Mouse (Mus musculus): ENCODE results near the gene Dyrk3. TPM values are rescaled to one million over a fixed set of nuclear protein-coding genes. Genes with fewer than 3 reads are reported as not detected.

Dyrk3 gene
- polyA plus RNA-seq, 1 experiment from 2014 or later, result 19.4 TPM

DNA sequence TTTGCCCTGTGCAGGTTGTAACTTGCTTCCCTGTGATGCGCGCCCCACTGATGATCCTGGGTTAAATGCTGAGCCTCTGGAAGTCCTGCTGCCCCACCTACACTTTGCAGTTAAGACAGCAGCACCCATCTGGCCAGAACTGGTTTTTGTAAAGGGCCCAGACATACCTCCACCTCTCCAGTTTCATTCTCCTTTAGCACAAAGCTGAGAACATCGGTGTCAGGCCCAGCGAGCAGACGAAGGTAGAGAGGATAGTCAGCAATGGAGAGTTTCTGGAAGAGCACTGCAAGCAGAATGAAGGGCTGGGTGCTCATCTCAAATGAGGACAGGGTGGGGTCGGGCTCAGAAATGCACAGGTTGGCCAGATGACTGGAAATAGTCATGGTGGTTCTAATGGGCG, 42.2 kb upstream of the Dyrk3 start:
- Histone ChIP-seq H3K4me3 (ENCODE audit: low read depth, low read length) (no peak overlapping the region), H3K27me3 (replicated peaks; ENCODE audit: control insufficient read depth, insufficient read depth, low read length) (no peaks in the 10 kb centered on the region), H3K9me3 (replicated peaks; ENCODE audit: control insufficient read depth, low read length) (no peaks in the 10 kb centered on the region), H3K27ac (ENCODE audit: low read depth, low read length) (no peak overlapping the region), H3K36me3 (ENCODE audit: control insufficient read depth, insufficient read depth, low read length) (peaks cover 48% of the 10 kb centered on the region), H3K9ac (ENCODE audit: low read length) (no peak overlapping the region), H3K4me2 (ENCODE audit: low read length) (no peak overlapping the region), H3K4me1 (ENCODE audit: control insufficient read depth, insufficient read depth, low read length) (no peaks in the 10 kb centered on the region)
- 98% methylated on average over 7 of the region's 7 CpGs for WGBS
- DNase-seq (ENCODE audit: low spot score) (no peak), ATAC-seq (no peak)

DNA sequence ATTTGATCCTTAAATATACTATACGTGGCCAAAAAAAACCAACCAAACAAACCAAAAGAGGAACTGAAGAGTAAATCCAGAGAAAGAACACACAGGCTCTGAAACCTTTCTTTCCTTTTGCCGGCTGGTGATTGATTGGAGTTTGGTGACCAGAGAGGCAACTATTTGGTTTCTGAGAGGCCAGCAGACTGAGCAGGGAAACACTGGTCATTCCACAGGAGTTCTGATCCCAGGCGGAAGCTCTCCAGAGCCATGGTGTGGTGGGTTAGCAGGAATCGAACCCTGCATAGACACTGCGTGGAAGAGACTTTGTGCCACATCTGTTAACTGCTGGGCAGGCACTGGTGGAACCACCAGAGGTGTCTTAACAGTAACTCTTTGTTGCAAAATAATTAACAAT, 39.9 kb upstream of the Dyrk3 start:
- peaks cover 69% of the 10 kb centered on the region for H3K36me3 ChIP-seq (ENCODE audit: control insufficient read depth, insufficient read depth, low read length)
- no peaks in the 10 kb centered on the region for H3K27me3 ChIP-seq (replicated peaks; ENCODE audit: control insufficient read depth, insufficient read depth, low read length)
- H3K9ac ChIP-seq (ENCODE audit: low read length), result no peak overlapping the region
- DNase-seq (ENCODE audit: low spot score) (no peak), ATAC-seq (no peak)
- H3K27ac ChIP-seq (ENCODE audit: low read depth, low read length), result no peak overlapping the region
- H3K9me3 ChIP-seq (replicated peaks; ENCODE audit: control insufficient read depth, low read length), result no peaks in the 10 kb centered on the region
- no peaks in the 10 kb centered on the region for H3K4me1 ChIP-seq (ENCODE audit: control insufficient read depth, insufficient read depth, low read length)
- H3K4me3 ChIP-seq (ENCODE audit: low read depth, low read length), result no peak overlapping the region
- 86% methylated on average over 5 of the region's 5 CpGs for WGBS
- H3K4me2 ChIP-seq (ENCODE audit: low read length), result no peak overlapping the region

DNA sequence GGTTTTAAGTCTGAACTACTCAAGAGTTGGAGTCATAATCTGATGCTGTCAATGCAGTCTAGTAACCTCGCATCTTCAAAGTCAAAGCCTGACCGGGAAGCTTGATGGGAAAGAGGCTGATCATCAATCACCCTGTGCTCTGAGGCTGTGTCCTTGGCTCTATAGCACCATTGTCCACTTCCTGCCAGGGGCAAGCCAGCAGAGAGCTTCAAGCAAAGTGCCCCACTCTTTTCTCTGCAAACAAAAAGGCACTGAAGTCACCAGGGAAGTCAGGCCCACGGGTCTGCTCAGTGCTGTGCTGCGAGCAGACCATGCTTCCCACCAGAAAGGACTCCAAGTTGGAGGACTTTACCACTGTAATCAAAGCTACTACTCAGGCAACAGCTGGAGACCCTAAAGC, 39.1 kb upstream of the Dyrk3 start:
- H3K4me1 ChIP-seq (ENCODE audit: control insufficient read depth, insufficient read depth, low read length), result no peaks in the 10 kb centered on the region
- 88% methylated on average over 4 of the region's 4 CpGs for WGBS
- H3K9ac ChIP-seq (ENCODE audit: low read length), result no peak overlapping the region
- H3K4me2 ChIP-seq (ENCODE audit: low read length), result no peak overlapping the region
- ATAC-seq (no peak), DNase-seq (ENCODE audit: low spot score) (no peak)
- no peak overlapping the region for H3K27ac ChIP-seq (ENCODE audit: low read depth, low read length)
- H3K27me3 ChIP-seq (replicated peaks; ENCODE audit: control insufficient read depth, insufficient read depth, low read length), result no peaks in the 10 kb centered on the region
- no peaks in the 10 kb centered on the region for H3K9me3 ChIP-seq (replicated peaks; ENCODE audit: control insufficient read depth, low read length)
- H3K4me3 ChIP-seq (ENCODE audit: low read depth, low read length), result no peak overlapping the region
- H3K36me3 ChIP-seq (ENCODE audit: control insufficient read depth, insufficient read depth, low read length), result peaks cover 77% of the 10 kb centered on the region

DNA sequence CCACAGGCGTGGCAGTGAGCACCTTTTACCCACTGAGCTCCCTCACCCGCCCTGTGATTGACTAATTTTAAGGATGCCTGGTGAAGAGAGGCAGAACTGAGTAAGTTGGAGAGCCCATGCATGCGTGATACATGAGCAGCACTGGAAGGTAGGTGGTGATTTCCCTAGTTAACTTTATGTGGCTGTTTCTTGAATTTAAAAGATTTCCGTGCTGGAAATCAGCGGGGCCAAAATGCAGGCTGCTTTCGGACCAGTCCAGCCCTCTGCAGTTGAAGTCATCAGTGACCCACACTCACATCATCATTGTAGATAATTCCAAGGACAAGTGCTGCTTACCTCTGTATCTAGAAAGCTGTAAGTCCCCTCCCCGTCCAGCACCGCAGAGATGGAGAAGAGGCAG, 37.7 kb upstream of the Dyrk3 start:
- H3K27me3 ChIP-seq (replicated peaks; ENCODE audit: control insufficient read depth, insufficient read depth, low read length), result no peaks in the 10 kb centered on the region
- H3K9me3 ChIP-seq (replicated peaks; ENCODE audit: control insufficient read depth, low read length), result no peaks in the 10 kb centered on the region
- H3K36me3 ChIP-seq (ENCODE audit: control insufficient read depth, insufficient read depth, low read length), result peaks cover 88% of the 10 kb centered on the region
- no peaks in the 10 kb centered on the region for H3K4me1 ChIP-seq (ENCODE audit: control insufficient read depth, insufficient read depth, low read length)
- WGBS, result 94% methylated on average over 8 of the region's 8 CpGs
- ATAC-seq, result no peak
- no peak for DNase-seq (ENCODE audit: low spot score)
- H3K9ac ChIP-seq (ENCODE audit: low read length), result no peak overlapping the region
- H3K27ac ChIP-seq (ENCODE audit: low read depth, low read length), result no peak overlapping the region
- no peak overlapping the region for H3K4me3 ChIP-seq (ENCODE audit: low read depth, low read length)
- no peak overlapping the region for H3K4me2 ChIP-seq (ENCODE audit: low read length)

DNA sequence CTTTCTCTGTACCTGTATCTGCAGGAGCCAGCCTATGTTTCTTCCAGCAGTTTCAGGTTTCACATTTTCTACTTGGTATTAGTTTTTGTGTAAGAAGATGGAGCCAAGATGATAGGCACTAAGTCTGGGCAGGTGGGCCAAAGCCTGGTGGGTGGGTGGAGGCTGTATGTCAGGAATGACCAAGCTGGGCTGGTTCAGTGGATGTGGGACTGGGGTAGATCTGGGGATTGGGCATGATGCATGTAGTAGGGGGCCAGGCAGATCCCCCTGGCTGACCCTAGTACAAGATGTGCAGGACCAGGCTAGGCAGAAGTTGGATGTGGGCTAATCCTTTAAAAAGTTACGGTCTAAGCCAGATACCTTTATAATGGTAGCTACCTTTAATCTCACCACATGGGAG, 37.0 kb upstream of the Dyrk3 start:
- Histone ChIP-seq H3K9me3 (replicated peaks; ENCODE audit: control insufficient read depth, low read length) (no peaks in the 10 kb centered on the region), H3K27ac (ENCODE audit: low read depth, low read length) (no peak overlapping the region), H3K4me2 (ENCODE audit: low read length) (no peak overlapping the region), H3K36me3 (ENCODE audit: control insufficient read depth, insufficient read depth, low read length) (peaks cover 89% of the 10 kb centered on the region), H3K4me1 (ENCODE audit: control insufficient read depth, insufficient read depth, low read length) (no peaks in the 10 kb centered on the region), H3K9ac (ENCODE audit: low read length) (no peak overlapping the region), H3K27me3 (replicated peaks; ENCODE audit: control insufficient read depth, insufficient read depth, low read length) (no peaks in the 10 kb centered on the region), H3K4me3 (ENCODE audit: low read depth, low read length) (no peak overlapping the region)
- no peak for ATAC-seq
- WGBS, result 92% methylated on average over 1 of the region's 1 CpGs
- DNase-seq (ENCODE audit: low spot score), result no peak

DNA sequence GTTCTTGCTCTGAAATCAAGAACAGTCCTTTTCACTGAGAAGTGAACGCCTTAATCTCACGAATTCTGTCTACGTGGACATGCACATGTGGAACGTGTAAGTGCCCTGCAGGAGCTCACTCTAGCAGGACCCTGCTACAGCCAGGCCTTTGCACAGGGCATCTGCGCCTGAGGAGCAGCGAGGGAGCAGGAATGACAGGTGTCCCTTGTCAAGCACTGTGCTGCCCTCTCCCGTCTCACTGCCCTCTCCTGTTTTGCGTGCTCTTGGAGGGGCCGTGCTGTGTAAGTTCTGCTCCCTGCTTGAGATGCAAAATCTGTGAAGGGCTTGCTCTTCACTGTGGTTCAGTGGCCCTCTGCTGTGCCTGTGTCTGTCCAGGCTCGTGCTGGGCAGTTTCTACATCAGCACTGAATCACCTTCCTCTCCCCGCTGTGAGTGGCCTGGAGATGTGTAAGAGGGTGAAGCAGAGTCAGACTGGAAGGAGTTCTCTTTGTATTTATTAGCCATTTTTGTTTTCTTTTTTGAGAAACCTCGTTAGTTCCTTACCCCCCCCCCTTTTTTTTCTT, 36.2 kb upstream of the Dyrk3 start:
- no peak overlapping the region for H3K9ac ChIP-seq (ENCODE audit: low read length)
- H3K27ac ChIP-seq (ENCODE audit: low read depth, low read length), result no peak overlapping the region
- ATAC-seq (no peak), DNase-seq (ENCODE audit: low spot score) (no peak)
- H3K36me3 ChIP-seq (ENCODE audit: control insufficient read depth, insufficient read depth, low read length), result peaks cover 91% of the 10 kb centered on the region
- H3K4me3 ChIP-seq (ENCODE audit: low read depth, low read length), result no peak overlapping the region
- WGBS, result 87% methylated on average over 12 of the region's 12 CpGs
- no peak overlapping the region for H3K4me2 ChIP-seq (ENCODE audit: low read length)
- no peaks in the 10 kb centered on the region for H3K4me1 ChIP-seq (ENCODE audit: control insufficient read depth, insufficient read depth, low read length)
- H3K27me3 ChIP-seq (replicated peaks; ENCODE audit: control insufficient read depth, insufficient read depth, low read length), result no peaks in the 10 kb centered on the region
- H3K9me3 ChIP-seq (replicated peaks; ENCODE audit: control insufficient read depth, low read length), result no peaks in the 10 kb centered on the region

DNA sequence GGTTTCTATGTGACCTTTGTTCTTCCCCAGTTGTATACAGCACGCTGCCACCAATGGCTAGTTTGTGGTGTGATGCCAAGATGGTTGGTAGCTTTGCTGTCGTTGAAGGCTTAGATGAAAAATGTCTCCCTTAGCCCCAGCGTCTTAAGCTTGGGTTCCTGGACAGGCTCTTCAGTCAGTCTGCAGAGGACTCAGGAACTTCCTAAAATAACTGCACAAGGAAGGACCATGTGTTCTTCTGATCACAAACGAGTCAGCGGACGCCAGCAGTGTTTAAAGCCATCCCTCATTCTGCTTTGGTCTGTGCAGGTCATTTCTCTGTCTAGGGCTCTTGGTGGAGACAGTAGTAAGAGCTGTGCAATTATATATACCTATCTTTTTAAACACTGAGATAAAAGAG, 35.7 kb upstream of the Dyrk3 start:
- DNase-seq (ENCODE audit: low spot score) (no peak), ATAC-seq (no peak)
- H3K27me3 ChIP-seq (replicated peaks; ENCODE audit: control insufficient read depth, insufficient read depth, low read length), result no peaks in the 10 kb centered on the region
- no peak overlapping the region for H3K9ac ChIP-seq (ENCODE audit: low read length)
- peaks cover 96% of the 10 kb centered on the region for H3K36me3 ChIP-seq (ENCODE audit: control insufficient read depth, insufficient read depth, low read length)
- H3K4me2 ChIP-seq (ENCODE audit: low read length), result no peak overlapping the region
- no peaks in the 10 kb centered on the region for H3K9me3 ChIP-seq (replicated peaks; ENCODE audit: control insufficient read depth, low read length)
- 88% methylated on average over 6 of the region's 6 CpGs for WGBS
- no peaks in the 10 kb centered on the region for H3K4me1 ChIP-seq (ENCODE audit: control insufficient read depth, insufficient read depth, low read length)
- no peak overlapping the region for H3K4me3 ChIP-seq (ENCODE audit: low read depth, low read length)
- H3K27ac ChIP-seq (ENCODE audit: low read depth, low read length), result no peak overlapping the region

DNA sequence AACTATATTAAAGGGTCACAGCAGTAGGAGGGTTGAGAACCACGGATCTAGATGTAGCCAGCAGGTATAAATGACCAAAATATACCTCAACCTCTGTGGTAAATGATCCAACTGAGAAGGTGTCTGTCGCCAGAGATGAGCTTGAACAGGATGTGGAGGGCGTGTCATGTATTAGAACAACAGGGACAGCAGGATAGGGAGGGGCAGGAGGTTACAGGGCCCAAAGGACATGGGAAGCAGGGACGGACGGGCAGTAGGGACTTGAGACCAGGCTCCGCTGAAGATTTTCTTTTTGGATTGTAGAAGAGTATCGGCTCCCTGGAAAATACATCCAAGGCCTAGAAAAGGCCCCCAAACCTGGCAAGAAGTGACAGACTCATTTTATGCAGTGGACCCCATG, 34.9 kb upstream of the Dyrk3 start:
- Histone ChIP-seq H3K4me1 (ENCODE audit: control insufficient read depth, insufficient read depth, low read length) (no peaks in the 10 kb centered on the region), H3K36me3 (ENCODE audit: control insufficient read depth, insufficient read depth, low read length) (peaks cover 98% of the 10 kb centered on the region), H3K27ac (ENCODE audit: low read depth, low read length) (no peak overlapping the region), H3K9me3 (replicated peaks; ENCODE audit: control insufficient read depth, low read length) (no peaks in the 10 kb centered on the region), H3K4me2 (ENCODE audit: low read length) (no peak overlapping the region), H3K4me3 (ENCODE audit: low read depth, low read length) (no peak overlapping the region), H3K27me3 (replicated peaks; ENCODE audit: control insufficient read depth, insufficient read depth, low read length) (no peaks in the 10 kb centered on the region), H3K9ac (ENCODE audit: low read length) (no peak overlapping the region)
- DNase-seq (ENCODE audit: low spot score), result no peak
- ATAC-seq, result no peak
- WGBS, result 91% methylated on average over 7 of the region's 7 CpGs

DNA sequence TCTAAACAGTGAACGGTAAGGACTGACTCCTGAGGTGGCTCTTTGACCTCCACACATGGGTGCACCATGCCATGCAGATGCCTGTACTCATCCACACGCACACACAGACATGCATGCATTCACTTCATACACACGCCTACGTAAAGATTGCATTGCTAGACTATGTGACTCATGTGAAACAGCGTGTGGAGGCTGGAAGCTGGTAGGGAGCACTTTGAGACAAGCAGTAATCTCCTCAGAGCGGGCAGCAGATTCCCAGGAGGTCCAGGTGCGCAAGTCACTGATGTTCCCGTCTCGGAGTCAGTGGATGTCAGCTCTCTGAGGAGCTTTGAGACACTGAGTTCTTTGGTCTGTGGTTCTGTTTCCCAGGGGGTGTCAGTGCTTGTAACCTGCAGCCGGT, 29.5 kb upstream of the Dyrk3 start:
- Histone ChIP-seq H3K4me3 (ENCODE audit: low read depth, low read length) (no peak overlapping the region), H3K36me3 (ENCODE audit: control insufficient read depth, insufficient read depth, low read length) (peaks cover 100% of the 10 kb centered on the region), H3K4me2 (ENCODE audit: low read length) (no peak overlapping the region), H3K9ac (ENCODE audit: low read length) (no peak overlapping the region), H3K9me3 (replicated peaks; ENCODE audit: control insufficient read depth, low read length) (no peaks in the 10 kb centered on the region), H3K27ac (ENCODE audit: low read depth, low read length) (no peak overlapping the region), H3K4me1 (ENCODE audit: control insufficient read depth, insufficient read depth, low read length) (no peaks in the 10 kb centered on the region), H3K27me3 (replicated peaks; ENCODE audit: control insufficient read depth, insufficient read depth, low read length) (no peaks in the 10 kb centered on the region)
- no peak for DNase-seq (ENCODE audit: low spot score)
- no peak for ATAC-seq
- WGBS, result 94% methylated on average over 10 of the region's 10 CpGs
